Mouse (Mus musculus) CH12.LX (cell line): ENCODE results near the gene Caly.

ENCODE experiments used
- CTCF ChIP-seq, 2 experiments: IDR thresholded peaks in 1 of 2; conservative IDR thresholded peaks in 1 of 2; 2 replicates each; pipeline ENCODE4 v1.5.1; 2011 to 2012; ENCODE audit warnings: low read depth in 2 of 2, low read length in 2 of 2, improper control_type of control experiment in 1 of 2, inconsistent platforms in 1 of 2, mild to moderate bottlenecking in 1 of 2, moderate library complexity in 1 of 2
- E2F4 ChIP-seq: IDR thresholded peaks from 2 replicates; pipeline ENCODE4 v1.6.1; 2011; ENCODE audit warnings: low read depth, low read length, improper control_type of control experiment; ENCODE audit not compliant: insufficient replicate concordance
- EP300 ChIP-seq: IDR thresholded peaks from 2 replicates; pipeline ENCODE4 v1.6.1; 2011; ENCODE audit warnings: low read length, improper control_type of control experiment
- MAZ ChIP-seq: IDR thresholded peaks from 2 replicates; pipeline ENCODE4 v1.6.1; 2012; ENCODE audit warnings: low read depth, mild to moderate bottlenecking, inconsistent platforms, low read length, improper control_type of control experiment, moderate library complexity
- MEF2A ChIP-seq: IDR thresholded peaks from 2 replicates; pipeline ENCODE4 v1.6.1; 2014; ENCODE audit warnings: low read depth, mild to moderate bottlenecking, inconsistent platforms, low read length, improper control_type of control experiment, borderline replicate concordance
- MYC ChIP-seq: IDR thresholded peaks from 2 replicates; pipeline ENCODE4 v1.6.1; 2011; ENCODE audit warnings: low read depth, mild to moderate bottlenecking, improper control_type of control experiment, low read length
- SMC3 ChIP-seq: IDR thresholded peaks from 2 replicates; pipeline ENCODE4 v1.6.1; 2011; ENCODE audit warnings: low read depth, low read length, improper control_type of control experiment
- TCF12 ChIP-seq: IDR thresholded peaks from 2 replicates; pipeline ENCODE4 v1.6.1; 2014; ENCODE audit warnings: low read depth, mild to moderate bottlenecking, inconsistent platforms, low read length, improper control_type of control experiment
- ZMIZ1 ChIP-seq: IDR thresholded peaks from 2 replicates; pipeline ENCODE4 v1.6.1; 2012; ENCODE audit warnings: low read depth, mild to moderate bottlenecking, inconsistent platforms, low read length, improper control_type of control experiment

- TF ChIP-seq ZMIZ1 (no peak), MEF2A (no peak), SMC3 (peak; percentile 82), MYC (no peak), TCF12 (no peak), EP300 (no peak), E2F4 (no peak), MAZ (no peak), CTCF (conservative IDR thresholded peaks at IDR 0.05 in 1 of 2, IDR thresholded peaks at IDR 0.05 in 1 of 2; ENCODE audit: low read depth in 2 of 2, low read length in 2 of 2) (peak; percentile 64 to 91)
These were observed 3.6 kb downstream of the Caly start for GRCm38 (mm10) chr7:140078711-140079110.
